Mouse (Mus musculus): ENCODE results near the gene Fxyd1.

DNA sequence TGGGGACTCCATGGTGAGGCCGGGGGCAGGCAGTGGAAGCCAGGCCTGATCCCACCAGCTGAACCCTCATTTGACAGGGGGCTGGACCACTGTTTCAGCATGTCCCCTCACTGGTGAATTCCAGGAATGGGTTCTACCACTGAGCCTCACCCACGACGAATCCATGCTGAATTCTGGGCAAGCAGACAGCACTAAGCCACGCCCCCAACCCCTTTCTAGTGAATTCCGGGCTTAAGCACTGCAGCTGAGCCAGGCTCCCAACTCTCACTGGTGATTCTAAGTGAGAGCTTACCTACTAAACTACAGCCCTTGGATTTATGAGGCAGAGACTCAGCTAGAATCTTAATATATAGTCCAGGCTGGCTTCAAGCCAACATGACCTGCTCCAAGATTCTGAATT, 10.8 kb upstream of the Fxyd1 start:
- TF ChIP-seq GATA1 (IDR thresholded peaks at IDR 0.05; ENCODE audit: borderline replicate concordance, low read length) (no peak), FLI1 (IDR thresholded peaks at IDR 0.05; ENCODE audit: low read length) (no peak)

All from megakaryocyte, embryonic 14.5 days (primary cell).